Mouse (Mus musculus) embryonic facial prominence, embryonic 11.5 days (tissue): ENCODE data around the gene Kcna7. TPM values are rescaled to one million over a fixed set of nuclear protein-coding genes. Genes with fewer than 3 reads are reported as not detected.
"Not testable (repeated sequence)": the region's sequence is repeated elsewhere in the genome, so short reads cannot be mapped to it uniquely, and the experiment has no call there.

Source experiments
- ATAC-seq: fragments of 200-750 bp; cut with Nextera tagmentation; replicated peaks from 2 replicates; pipeline ENCODE4 v1.8.0; 2017; ENCODE audit warnings: low read depth; ENCODE audit not compliant: insufficient number of reproducible peaks, low FRiP score, low TSS enrichment
- DNase-seq: peaks from one replicate; pipeline ENCODE4 v3.0.0-alpha.2; 2015; ENCODE audit warnings: low spot score
- H3K27ac ChIP-seq: fragments of 300-500 bp; sonication (generic); replicated peaks from 2 replicates; pipeline ENCODE4 v1.5.1; 2014; ENCODE audit warnings: mild to moderate bottlenecking, low read depth, low read length, control low read depth
- H3K27me3 ChIP-seq: fragments of 300-500 bp; sonication (generic); 2 replicates; pipeline ENCODE4 v1.6.1; 2014; ENCODE audit warnings: mild to moderate bottlenecking, low read length, moderate library complexity, mixed read lengths; ENCODE audit not compliant: control insufficient read depth, insufficient read depth
- H3K36me3 ChIP-seq: fragments of 300-500 bp; sonication (generic); replicated peaks from 2 replicates; pipeline ENCODE4 v1.6.1; 2014; ENCODE audit warnings: low read depth, mild to moderate bottlenecking, low read length, moderate library complexity, mixed read lengths; ENCODE audit not compliant: control insufficient read depth, insufficient read depth
- H3K4me1 ChIP-seq: fragments of 300-500 bp; sonication (generic); 2 replicates; pipeline ENCODE4 v1.6.1; 2014; ENCODE audit warnings: low read length, mixed read lengths; ENCODE audit not compliant: control insufficient read depth, insufficient read depth
- H3K4me2 ChIP-seq: fragments of 300-500 bp; sonication (generic); 2 replicates; pipeline ENCODE4 v1.6.1; 2014; ENCODE audit warnings: low read depth, mild to moderate bottlenecking, control low read depth, low read length, moderate library complexity
- H3K4me3 ChIP-seq: fragments of 300-500 bp; sonication (generic); 2 replicates; pipeline ENCODE4 v1.5.1; 2014; ENCODE audit warnings: low read depth, low read length, control low read depth
- H3K9ac ChIP-seq: fragments of 300-500 bp; sonication (generic); replicated peaks from 2 replicates; pipeline ENCODE4 v1.6.1; 2014; ENCODE audit warnings: mild to moderate bottlenecking, control low read depth, low read length
- H3K9me3 ChIP-seq: fragments of 300-500 bp; sonication (generic); replicated peaks from 2 replicates; pipeline ENCODE4 v1.6.1; 2016; ENCODE audit warnings: mild to moderate bottlenecking, low read length, inconsistent platforms, mixed read lengths; ENCODE audit not compliant: control insufficient read depth
- WGBS: fragments of 180-500 bp; shearing (Covaris S2); extraction: QIAGEN DNeasy Blood & Tissue Kit; methylation state at CpG from one replicate; pipeline ENCODE4 v1.1.7; 2014; 5-methylcytosine and 5-hydroxymethylcytosine counted together
- polyA plus RNA-seq: library from polyadenylated mRNA; unstranded; fragments of >200 nt; fragmentation: Nextera tagmentation; extraction: Ambion mirVana; gene quantifications from 2 replicates; pipeline ENCODE4 v1.2.1, GENCODE M21; 2014

The Kcna7 gene
- not detected in 2 replicates for polyA plus RNA-seq

GRCm38 (mm10) chr7:45405091-45406075 lies at the start of gene Kcna7:
TSS of gene Kcna7 (plus strand) at chr7:45405653.
- 12% methylated on average over 28 of the region's 28 CpGs for WGBS
- peak within 1 kb of the TSS; percentile 50 for H3K4me2 ChIP-seq
- H3K36me3 ChIP-seq, result no peaks in the 10 kb centered on the region
- peak; percentile 64 for DNase-seq
- no peaks in the 10 kb centered on the region for H3K9me3 ChIP-seq
- peak within 1 kb of the TSS; percentile 33 for H3K4me3 ChIP-seq
- ATAC-seq, result no peak
- H3K9ac ChIP-seq, result peak within 1 kb of the TSS; percentile 33
- peaks cover 3% of the 10 kb centered on the region for H3K4me1 ChIP-seq
- no peak within 1 kb of the TSS for H3K27ac ChIP-seq
- H3K27me3 ChIP-seq, result peaks cover 39% of the 10 kb centered on the region

- no peak for ATAC-seq
- no peak overlapping the region for H3K4me3 ChIP-seq
Observed at GRCm38 (mm10) chr7:45356087-45356486, 49.4 kb upstream of the Kcna7 start.

GRCm38 (mm10) chr7:45359081-45359480 lies 46.4 kb upstream of the Kcna7 start:
- not testable (repeated sequence) for ATAC-seq
- WGBS, result 63% methylated on average over 10 of the region's 11 CpGs
- H3K27me3 ChIP-seq, result peaks cover 17% of the 10 kb centered on the region

More at GRCm38 (mm10) chr7:45356087-45356486, 49.4 kb upstream of the Kcna7 start:
- Histone ChIP-seq H3K4me2 (no peak overlapping the region), H3K4me1 (no peaks in the 10 kb centered on the region), H3K36me3 (no peaks in the 10 kb centered on the region), H3K9ac (no peak overlapping the region), H3K27ac (no peak overlapping the region), H3K9me3 (no peaks in the 10 kb centered on the region), H3K27me3 (peaks cover 7% of the 10 kb centered on the region)
- 57% methylated on average over 13 of the region's 13 CpGs for WGBS
- no peak for DNase-seq

GRCm38 (mm10) chr7:45360404-45361125 lies 44.9 kb upstream of the Kcna7 start:
- Histone ChIP-seq H3K27ac (no peak overlapping the region), H3K27me3 (peaks cover 21% of the 10 kb centered on the region), H3K9ac (no peak overlapping the region), H3K4me1 (peaks cover 3% of the 10 kb centered on the region; the same call in 1 of the 2 replicates), H3K36me3 (no peaks in the 10 kb centered on the region), H3K9me3 (no peaks in the 10 kb centered on the region), H3K4me2 (no peak overlapping the region), H3K4me3 (no peak overlapping the region)
- DNase-seq (no peak), ATAC-seq (peak; percentile 27)
- WGBS, result 48% methylated on average over 18 of the region's 18 CpGs

More at GRCm38 (mm10) chr7:45359081-45359480, 46.4 kb upstream of the Kcna7 start:
- not testable (repeated sequence) for H3K36me3 ChIP-seq, H3K4me3 ChIP-seq, H3K9me3 ChIP-seq, DNase-seq, H3K9ac ChIP-seq, H3K4me1 ChIP-seq, H3K4me2 ChIP-seq, H3K27ac ChIP-seq

GRCm38 (mm10) chr7:45361243-45361804 lies 44.1 kb upstream of the Kcna7 start:
- H3K4me3 ChIP-seq, result peak overlapping the region; percentile 46
- H3K27ac ChIP-seq, result no peak overlapping the region
- H3K27me3 ChIP-seq, result peaks cover 28% of the 10 kb centered on the region
- WGBS, result under 1% methylated on average over 43 of the region's 43 CpGs
- peak overlapping the region; percentile 70 for H3K9ac ChIP-seq
- no peaks in the 10 kb centered on the region for H3K36me3 ChIP-seq
- DNase-seq, result peak; percentile 88
- H3K9me3 ChIP-seq, result no peaks in the 10 kb centered on the region
- peak overlapping the region; percentile 91 for H3K4me2 ChIP-seq
- H3K4me1 ChIP-seq, result peaks cover 10% of the 10 kb centered on the region; the same call in 1 of the 2 replicates
- ATAC-seq, result peak; percentile 76

- no peaks in the 10 kb centered on the region for H3K9me3 ChIP-seq
- no peak overlapping the region for H3K4me2 ChIP-seq
- WGBS, result 2% methylated on average over 13 of the region's 13 CpGs
- no peak overlapping the region for H3K27ac ChIP-seq
- H3K4me3 ChIP-seq, result no peak overlapping the region
- peaks cover 10% of the 10 kb centered on the region; the same call in 1 of the 2 replicates for H3K4me1 ChIP-seq
- no peaks in the 10 kb centered on the region for H3K36me3 ChIP-seq
- DNase-seq (peak; percentile 70), ATAC-seq (no peak)
- no peak overlapping the region for H3K9ac ChIP-seq
- peaks cover 28% of the 10 kb centered on the region for H3K27me3 ChIP-seq
Observed at GRCm38 (mm10) chr7:45362801-45363200, 42.7 kb upstream of the Kcna7 start.

- H3K36me3 ChIP-seq, result no peaks in the 10 kb centered on the region
- no peak overlapping the region for H3K4me2 ChIP-seq
- DNase-seq (no peak), ATAC-seq (no peak)
- H3K27me3 ChIP-seq, result peaks cover 35% of the 10 kb centered on the region
- no peak overlapping the region for H3K4me3 ChIP-seq
- H3K9ac ChIP-seq, result no peak overlapping the region
- H3K4me1 ChIP-seq, result peaks cover 10% of the 10 kb centered on the region; the same call in 1 of the 2 replicates
- no peak overlapping the region for H3K27ac ChIP-seq
- no peaks in the 10 kb centered on the region for H3K9me3 ChIP-seq
- WGBS, result 87% methylated on average over 2 of the region's 2 CpGs
Observed at GRCm38 (mm10) chr7:45363983-45364382, 41.5 kb upstream of the Kcna7 start.
